Mouse (Mus musculus): ENCODE data around the gene Zfp382. TPM values are rescaled to one million over a fixed set of nuclear protein-coding genes. Genes with fewer than 3 reads are reported as not detected.
"Not testable (repeated sequence)": the region's sequence is repeated elsewhere in the genome, so short reads cannot be mapped to it uniquely, and the experiment has no call there.

The Zfp382 gene
- total RNA-seq (2021), result 1 to 10 TPM; 4.5 to 6.5 TPM

DNA sequence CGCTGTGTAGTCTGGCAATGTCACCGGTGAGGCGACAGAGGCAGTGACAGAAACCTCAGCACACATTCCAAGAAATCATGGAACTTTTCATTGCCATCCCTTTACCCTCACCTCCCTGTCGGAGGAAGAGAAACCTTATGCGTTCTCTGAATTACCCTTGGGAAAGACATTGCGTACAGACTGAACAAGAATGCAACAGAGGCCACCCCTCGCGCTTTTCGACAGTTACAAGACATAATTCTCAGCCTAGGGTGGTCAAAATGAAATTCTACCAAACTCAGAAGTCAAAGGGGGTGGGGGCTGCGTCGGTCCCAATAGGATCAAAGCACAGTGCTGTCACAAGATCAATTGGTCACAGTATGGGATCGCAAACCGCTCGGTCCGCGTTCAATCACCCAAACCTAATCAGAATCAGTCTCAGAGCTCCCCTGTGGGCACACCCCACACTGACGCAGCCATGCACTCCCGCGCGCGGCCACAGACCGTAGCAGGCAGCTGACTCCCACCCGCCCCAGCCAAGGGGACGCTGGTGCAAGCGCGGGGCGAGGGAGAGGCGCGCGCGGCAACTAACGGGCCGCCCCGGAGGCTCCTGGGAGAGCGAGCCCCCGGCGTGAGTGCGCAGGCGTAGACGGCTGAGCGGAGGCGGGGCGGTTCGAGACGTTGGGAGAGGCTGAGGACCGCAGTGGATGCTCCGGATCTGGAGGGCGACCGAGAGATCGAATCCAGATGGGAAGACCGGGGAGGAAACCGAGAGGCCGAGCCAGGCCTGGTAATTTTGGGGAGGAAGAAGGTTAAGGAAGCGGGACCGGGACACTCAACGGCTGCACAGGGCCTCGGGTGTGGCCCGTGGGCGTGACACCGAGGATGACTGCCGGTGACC, at the start of gene Zfp382:
Gene Zfp382 (plus strand): TSS at position 635 of the 880 bp plus-strand sequence.
- intact Hi-C loops (cut with DNase I), result no loop called here

GRCm38 (mm10) chr7:30072146-30073028, 49.4 kb upstream of the Zfp382 start, which contains the start of gene Zfp82:
Zfp82 (minus strand) TSS chr7:30072900.
- intact Hi-C loops (cut with DNase I), result no loop called here
- DNase-seq, result peak; percentile 80 to 84

More for the DNA sequence above, at the start of gene Zfp382:
- peak; percentile 93 to 94 for DNase-seq

DNA sequence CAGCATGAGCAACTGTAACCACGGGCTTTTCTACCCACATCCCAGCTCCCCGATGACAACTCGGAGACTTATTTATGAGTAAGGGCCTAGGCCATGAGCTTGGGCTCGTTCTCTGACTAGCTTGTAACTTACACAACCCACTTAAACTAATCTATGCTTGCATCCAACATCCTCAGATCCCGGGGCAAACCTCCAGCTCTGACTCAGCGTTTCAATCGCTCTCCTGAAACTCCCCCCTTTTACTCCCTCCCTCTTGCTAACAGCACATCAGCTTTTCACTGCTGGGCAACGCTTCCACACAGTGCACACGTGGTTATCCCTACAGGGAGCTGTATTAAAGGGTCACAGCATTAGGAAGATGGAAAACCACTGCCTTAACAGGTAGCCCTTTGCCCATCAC, 35.2 kb upstream of the Zfp382 start:
- intact Hi-C loops (cut with DNase I), result no loop called here
- no peak for DNase-seq

- intact Hi-C loops (cut with DNase I), result no loop called here
Observed at GRCm38 (mm10) chr7:30089405-30089804, 32.3 kb upstream of the Zfp382 start.

GRCm38 (mm10) chr7:30090092-30090969, 31.4 kb upstream of the Zfp382 start, which contains the start of the genes Gm26920 and Zfp566:
Gm26920 (minus strand) TSS chr7:30090410.
Zfp566 (minus strand) TSS chr7:30090527.
- intact Hi-C loops (cut with DNase I), result loop anchor here (2.0 kb wide), 1 partner anchor 78 kb away; no protein-coding TSS in a partner anchor
- peak; percentile 97 to 98 for DNase-seq

More at GRCm38 (mm10) chr7:30089405-30089804, 32.3 kb upstream of the Zfp382 start:
- DNase-seq, result no peak

- intact Hi-C loops (cut with DNase I), result loop anchor here (2.0 kb wide), 1 partner anchor 78 kb away; no protein-coding TSS in a partner anchor
- no peak for DNase-seq
Observed at GRCm38 (mm10) chr7:30090970-30091585, 30.7 kb upstream of the Zfp382 start.

GRCm38 (mm10) chr7:30092666-30093065, 29.1 kb upstream of the Zfp382 start:
- intact Hi-C loops (cut with DNase I), result no loop called here
- DNase-seq, result no peak

GRCm38 (mm10) chr7:30093918-30094415, 27.8 kb upstream of the Zfp382 start:
- DNase-seq, result no peak
- intact Hi-C loops (cut with DNase I), result no loop called here

DNA sequence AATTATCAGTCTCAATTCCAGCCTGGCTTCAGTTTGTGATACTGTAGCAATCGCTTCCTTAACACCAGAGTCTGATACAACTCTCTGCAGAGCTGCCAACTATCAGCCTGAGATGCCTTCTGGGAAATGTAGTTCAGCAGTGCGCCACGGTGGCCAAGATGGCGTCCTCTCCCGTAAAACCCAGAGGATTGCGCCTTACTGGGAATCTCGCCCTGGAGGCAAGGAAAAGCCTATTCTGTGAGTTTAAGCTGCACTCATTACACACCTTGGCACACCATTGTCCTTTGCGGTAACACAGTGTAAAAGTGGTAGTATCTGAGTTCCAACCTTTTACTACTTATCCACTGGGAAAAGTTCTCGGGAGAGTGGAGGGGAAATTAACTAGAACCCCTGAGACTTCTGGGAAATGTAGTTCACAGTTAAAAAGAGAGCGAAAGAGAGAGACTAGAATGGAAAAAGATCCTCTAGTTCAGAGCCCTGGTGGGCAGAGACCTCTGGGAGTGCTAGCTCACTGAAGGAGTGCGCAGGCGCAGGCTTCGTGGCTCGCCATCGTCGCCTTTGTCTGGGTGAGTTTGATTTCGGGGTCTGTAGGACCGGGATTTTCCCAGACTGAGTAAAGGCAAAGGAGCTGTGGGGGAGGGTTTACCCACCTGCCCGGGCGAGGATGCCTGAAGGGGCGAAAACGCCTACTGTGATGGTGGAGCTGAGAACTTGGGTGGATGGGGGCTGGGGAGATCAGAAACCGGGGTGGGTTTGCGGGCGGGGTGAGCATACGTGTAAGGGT, 26.9 kb upstream of the Zfp382 start, which contains the start of gene Zfp260:
Gene Zfp260 (plus strand): TSS at position 132 of the 784 bp plus-strand sequence.
- intact Hi-C loops (cut with DNase I), result loop anchor here (5.0 kb wide), 1 partner anchor 72 kb away; the partner anchor contains the start of gene Zfp146

DNA sequence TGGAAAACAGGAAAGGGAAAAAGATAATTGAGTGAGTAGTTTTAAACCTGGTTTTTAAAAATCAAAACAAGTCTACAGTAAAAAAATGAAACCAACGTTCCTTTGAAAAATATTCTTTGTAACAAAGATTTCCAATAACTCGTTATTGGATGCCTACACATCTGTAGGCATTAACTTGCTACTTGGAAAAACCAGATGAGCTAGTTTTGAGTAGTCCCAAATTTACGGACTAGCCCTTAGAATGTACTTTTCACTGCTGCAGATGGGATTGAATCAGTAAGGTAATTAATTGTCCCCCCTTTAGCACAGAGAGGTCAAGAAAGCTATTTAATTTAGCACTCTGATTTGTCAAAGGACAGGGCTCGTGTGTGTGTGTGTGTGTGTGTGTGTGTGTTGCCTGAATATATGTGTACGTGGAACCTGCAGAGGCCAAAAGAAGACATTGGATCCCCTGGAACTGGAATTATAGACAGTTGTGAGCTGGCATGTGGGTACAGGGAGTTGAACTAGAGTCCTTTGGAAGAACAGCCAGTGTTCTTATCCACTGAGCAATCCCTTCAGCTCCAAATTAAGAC, 26.1 kb upstream of the Zfp382 start:
- DNase-seq, result peak; percentile 13 to 20
- intact Hi-C loops (cut with DNase I), result loop anchor here (5.0 kb wide), 1 partner anchor 72 kb away; the partner anchor contains the start of gene Zfp146

More for the DNA sequence above, 26.9 kb upstream of the Zfp382 start, which contains the start of gene Zfp260:
- peak; percentile 94 to 95 for DNase-seq

GRCm38 (mm10) chr7:30099297-30099696, 22.4 kb upstream of the Zfp382 start:
- peak; percentile 25 to 28 for DNase-seq

GRCm38 (mm10) chr7:30116076-30116475, 5.7 kb upstream of the Zfp382 start:
- no peak for DNase-seq
- intact Hi-C loops (cut with DNase I), result no loop called here

More at GRCm38 (mm10) chr7:30099297-30099696, 22.4 kb upstream of the Zfp382 start:
- intact Hi-C loops (cut with DNase I), result loop anchor here (5.0 kb wide), 1 partner anchor 68 kb away; the partner anchor contains the start of gene Zfp146

- intact Hi-C loops (cut with DNase I); DNase-seq: not testable (repeated sequence)
Observed at GRCm38 (mm10) chr7:30117935-30118334, 3.8 kb upstream of the Zfp382 start.

- intact Hi-C loops (cut with DNase I), result no loop called here
- DNase-seq, result no peak
Observed at GRCm38 (mm10) chr7:30122188-30122530, 417 bp downstream of the Zfp382 start.

DNA sequence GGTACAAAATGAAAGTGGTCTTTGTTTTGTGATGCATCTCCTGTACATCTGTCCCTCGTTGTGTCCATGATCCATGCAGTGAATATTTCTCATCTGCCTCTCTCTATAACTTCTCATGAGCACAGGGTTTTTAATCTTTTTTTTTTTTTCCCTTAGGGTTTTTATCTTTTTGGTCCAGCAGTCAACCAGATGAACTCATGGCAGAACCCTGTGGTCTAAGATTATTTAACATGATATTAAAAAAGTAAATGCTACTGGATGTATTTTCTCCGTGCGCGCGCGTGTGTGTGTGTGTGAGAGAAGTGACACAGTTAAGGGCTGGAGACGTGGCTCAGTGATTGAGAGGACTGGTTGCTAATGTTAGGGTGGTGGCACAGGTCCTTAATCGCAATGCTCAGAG, 8.2 kb downstream of the Zfp382 start:
- no peak for DNase-seq
- intact Hi-C loops (cut with DNase I), result no loop called here

DNA sequence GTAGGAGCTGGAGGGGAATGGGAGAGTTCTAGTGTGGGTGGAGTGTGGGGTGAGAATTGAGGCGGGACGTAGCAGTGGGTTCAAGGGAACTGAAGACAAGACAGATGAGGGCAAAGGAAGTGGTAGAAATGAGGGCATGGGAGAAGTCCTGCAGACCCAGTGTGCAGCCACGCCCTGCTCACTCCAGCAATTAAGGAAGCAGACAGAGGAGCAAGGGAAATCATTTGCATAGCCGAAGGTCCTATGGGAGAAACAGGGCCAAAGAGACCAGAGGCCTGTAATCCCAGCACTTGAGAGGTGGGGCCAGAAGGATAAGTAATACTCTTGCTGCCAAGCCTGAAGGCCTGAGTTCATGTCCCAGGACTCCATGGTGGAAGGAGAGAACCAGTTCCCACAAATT, 10.7 kb downstream of the Zfp382 start:
- intact Hi-C loops (cut with DNase I), result no loop called here
- no peak for DNase-seq

GRCm38 (mm10) chr7:30136826-30137225, 15.1 kb downstream of the Zfp382 start:
- intact Hi-C loops (cut with DNase I), result no loop called here
- DNase-seq, result no peak

- no peak for DNase-seq
- intact Hi-C loops (cut with DNase I), result no loop called here
Observed at GRCm38 (mm10) chr7:30143170-30143554, 21.4 kb downstream of the Zfp382 start.

Measured in heart, postnatal 10 days (tissue).